Mouse (Mus musculus) cortical plate, adult 2 months (tissue): ENCODE results near the gene Dlg2. TPM values are rescaled to one million over a fixed set of nuclear protein-coding genes. Genes with fewer than 3 reads are reported as not detected.

Experiments used
- H3K27ac ChIP-seq: fragments of 200-500 bp; 2 replicates; pipeline ENCODE4 v1.5.1; 2012; ENCODE audit warnings: low read length, control low read depth, inconsistent platforms; ENCODE audit not compliant: insufficient read depth
- H3K4me1 ChIP-seq: fragments of 200-500 bp; 2 replicates; pipeline ENCODE4 v1.6.1; 2011; ENCODE audit warnings: low read length; ENCODE audit not compliant: control insufficient read depth, insufficient read depth
- H3K4me3 ChIP-seq: fragments of 200-500 bp; 2 replicates; pipeline ENCODE4 v1.5.1; 2011; ENCODE audit warnings: mild to moderate bottlenecking, low read length, control low read depth; ENCODE audit not compliant: insufficient read depth
- CTCF ChIP-seq: fragments of 200-500 bp; IDR thresholded peaks from 2 replicates; pipeline ENCODE4 v1.5.1; 2011; ENCODE audit warnings: mild to moderate bottlenecking, control low read depth, low read length; ENCODE audit not compliant: insufficient read depth; ENCODE audit errors: extremely low read depth
- POLR2A ChIP-seq: fragments of 200-500 bp; IDR thresholded peaks from 2 replicates; pipeline ENCODE4 v1.6.1; 2011; ENCODE audit warnings: mild to moderate bottlenecking, low read length, control low read depth; ENCODE audit not compliant: insufficient read depth; ENCODE audit errors: extremely low read depth
- polyA plus RNA-seq: library from polyadenylated mRNA; depleted of rRNA; stranded (reverse); fragments of >200 nt; gene quantifications from 2 replicates; pipeline ENCODE4 v1.2.3, GENCODE M21; 2012

Gene Dlg2
- polyA plus RNA-seq, 1 experiment = 139 TPM

DNA sequence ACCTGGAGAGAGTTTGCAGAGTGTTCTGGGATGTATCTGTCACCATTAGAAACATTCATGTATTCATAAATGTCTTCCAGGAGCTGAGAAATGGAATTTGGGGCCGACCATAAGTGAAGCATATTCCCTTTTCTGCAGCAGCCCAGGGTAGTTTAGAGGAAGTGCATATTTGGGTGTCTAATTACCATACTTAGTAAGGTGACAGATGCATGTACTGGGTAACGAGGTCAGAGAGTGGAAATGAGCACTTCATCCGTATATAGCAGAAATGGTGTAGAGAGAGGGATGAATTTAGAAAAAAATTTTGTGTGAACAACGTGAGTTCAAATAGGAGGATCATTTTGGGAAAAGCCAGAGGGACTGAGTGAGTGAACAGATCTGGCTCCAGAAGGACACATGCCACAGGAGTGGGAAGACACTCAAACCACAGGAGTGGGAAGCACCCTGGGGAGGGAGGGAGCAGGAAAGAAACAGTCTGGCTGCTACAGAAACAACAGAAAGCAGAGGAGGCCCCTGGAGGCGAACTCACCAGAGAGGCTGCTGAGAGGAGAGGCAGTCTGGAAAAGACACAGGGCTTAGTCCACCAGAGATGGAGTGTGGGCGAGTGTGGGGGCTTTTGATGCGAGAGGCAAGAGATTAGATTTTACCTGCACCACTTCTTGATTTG is 742.0 kb downstream of the Dlg2 start:
- Histone ChIP-seq H3K4me1 (peaks cover 6% of the 10 kb centered on the region), H3K27ac (no peak overlapping the region), H3K4me3 (no peak overlapping the region)
- TF ChIP-seq POLR2A = no peak
- no peak for TF ChIP-seq CTCF

GRCm38 (mm10) chr7:91226442-91226841 is 750.0 kb downstream of the Dlg2 start:
- no peaks in the 10 kb centered on the region for H3K4me1 ChIP-seq
- H3K4me3 ChIP-seq = no peak overlapping the region
- H3K27ac ChIP-seq = no peak overlapping the region
- TF ChIP-seq CTCF (peak; percentile 64), POLR2A (no peak)

DNA sequence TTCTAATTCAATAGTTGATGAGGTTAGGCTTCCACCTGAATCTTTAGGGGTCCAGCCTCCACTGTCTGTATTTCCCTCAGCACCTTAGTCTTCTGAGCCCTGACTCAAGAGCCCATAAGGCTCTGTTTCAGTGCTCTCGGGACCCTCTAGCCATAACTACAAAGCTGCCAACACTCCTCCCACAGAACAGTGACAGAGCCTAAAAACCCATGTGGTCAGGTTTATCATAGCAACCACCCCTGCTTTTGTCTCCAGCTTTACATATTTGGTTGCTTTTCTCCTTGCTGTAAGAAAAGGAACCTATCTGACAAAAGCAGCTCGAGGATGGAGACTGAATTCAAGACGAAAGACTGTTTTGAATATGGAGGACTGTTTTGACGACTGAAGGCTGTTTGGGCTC is 765.2 kb downstream of the Dlg2 start:
- Histone ChIP-seq H3K4me3 (no peak overlapping the region), H3K27ac (peak overlapping the region; percentile 74), H3K4me1 (peaks cover 2% of the 10 kb centered on the region; the same call in 1 of the 2 replicates)
- TF ChIP-seq CTCF (no peak), POLR2A (no peak)

DNA sequence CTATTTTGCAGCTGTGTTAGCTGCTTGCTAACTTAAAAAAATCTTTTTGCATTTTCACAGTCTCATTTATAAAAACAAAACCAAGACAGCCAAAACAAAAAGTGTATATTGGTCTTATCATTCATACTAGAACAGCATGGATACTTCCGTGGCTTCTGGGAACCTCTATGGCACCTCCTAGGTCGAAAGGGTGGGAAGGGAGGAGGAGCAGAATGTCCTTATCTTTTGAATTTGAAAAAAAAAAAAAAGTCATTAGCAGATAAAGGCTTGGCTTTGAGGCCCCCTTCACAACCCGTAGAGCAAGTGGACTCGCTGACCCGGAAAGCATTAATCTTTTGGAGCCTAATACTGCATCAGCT is 785.2 kb downstream of the Dlg2 start:
- TF ChIP-seq POLR2A (no peak), CTCF (no peak)
- Histone ChIP-seq H3K4me1 (peaks cover 3% of the 10 kb centered on the region; the same call in 1 of the 2 replicates), H3K4me3 (peak overlapping the region; percentile 48), H3K27ac (no peak overlapping the region)

DNA sequence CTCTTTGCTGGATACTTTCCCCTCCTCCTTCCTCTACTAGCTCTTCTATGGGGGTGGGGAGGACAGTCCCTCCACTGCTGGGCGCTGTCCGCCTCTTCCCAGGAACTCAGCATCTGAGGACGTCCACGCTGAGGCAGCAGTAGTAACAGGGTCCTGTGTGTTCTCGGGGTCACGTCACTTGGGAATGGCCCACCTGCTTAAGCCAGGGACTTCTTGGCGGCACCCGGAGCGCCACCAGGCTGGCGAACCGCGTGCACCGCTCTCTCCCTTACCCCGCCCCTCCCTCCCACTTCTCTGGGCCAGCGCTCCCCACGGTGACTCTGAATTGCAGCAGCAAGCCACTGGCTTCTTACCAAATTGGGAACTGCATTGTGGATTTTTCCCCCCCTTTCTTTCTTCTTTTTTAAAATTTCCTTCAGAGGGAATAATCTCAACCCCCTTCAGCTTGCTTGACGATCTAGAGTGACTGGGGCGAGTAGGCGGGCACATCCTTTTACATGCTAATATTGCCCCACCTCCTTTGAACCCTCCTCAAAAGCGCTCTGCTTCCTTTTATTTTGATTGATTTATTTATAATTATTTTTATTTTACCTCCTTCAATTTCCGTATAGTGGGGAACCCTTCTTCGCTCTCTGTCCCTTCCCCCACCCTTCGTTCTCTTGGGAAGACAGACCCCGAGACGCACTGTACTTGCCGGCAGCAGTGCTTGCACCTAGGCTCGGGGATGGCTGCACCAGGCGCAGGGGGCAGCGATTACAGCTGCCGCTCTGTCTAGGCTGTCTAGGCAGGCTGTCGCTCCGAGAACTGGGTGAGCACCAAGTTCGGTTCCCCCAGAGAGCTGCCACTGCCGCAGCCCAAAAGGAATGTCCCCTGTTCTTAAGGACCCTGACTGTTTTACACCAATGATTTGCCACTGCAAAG is 785.8 kb downstream of the Dlg2 start:
- H3K27ac ChIP-seq = peak overlapping the region; percentile 68; the same call in 1 of the 2 replicates
- TF ChIP-seq POLR2A (peak; percentile 12; the same call in 1 of the 2 replicates), CTCF (no peak)
- H3K4me1 ChIP-seq = peaks cover 3% of the 10 kb centered on the region; the same call in 1 of the 2 replicates
- peak overlapping the region; percentile 48 for H3K4me3 ChIP-seq

DNA sequence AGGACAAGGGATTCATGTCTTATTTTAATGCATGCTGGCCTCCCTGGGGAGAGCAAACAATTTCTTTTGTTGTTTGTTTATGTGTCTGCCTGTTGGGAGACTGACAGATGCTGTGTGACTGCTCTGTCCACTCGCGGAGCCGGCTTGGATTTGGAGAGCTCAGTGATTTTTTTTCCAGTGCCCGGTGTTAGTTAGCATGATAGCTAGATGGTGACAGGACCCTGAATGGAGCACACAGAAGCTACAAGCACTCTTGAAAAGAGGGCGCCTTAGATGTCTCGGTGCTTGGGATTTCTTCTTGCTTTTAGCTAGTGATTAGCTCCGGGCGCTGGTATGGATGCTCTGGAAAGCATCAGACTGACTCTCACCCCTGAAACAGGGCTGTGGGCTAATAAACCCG is 786.5 kb downstream of the Dlg2 start:
- no peak for TF ChIP-seq POLR2A
- no peak for TF ChIP-seq CTCF
- peak overlapping the region; percentile 48 for H3K4me3 ChIP-seq
- peaks cover 3% of the 10 kb centered on the region; the same call in 1 of the 2 replicates for H3K4me1 ChIP-seq
- H3K27ac ChIP-seq = peak overlapping the region; percentile 68; the same call in 1 of the 2 replicates

DNA sequence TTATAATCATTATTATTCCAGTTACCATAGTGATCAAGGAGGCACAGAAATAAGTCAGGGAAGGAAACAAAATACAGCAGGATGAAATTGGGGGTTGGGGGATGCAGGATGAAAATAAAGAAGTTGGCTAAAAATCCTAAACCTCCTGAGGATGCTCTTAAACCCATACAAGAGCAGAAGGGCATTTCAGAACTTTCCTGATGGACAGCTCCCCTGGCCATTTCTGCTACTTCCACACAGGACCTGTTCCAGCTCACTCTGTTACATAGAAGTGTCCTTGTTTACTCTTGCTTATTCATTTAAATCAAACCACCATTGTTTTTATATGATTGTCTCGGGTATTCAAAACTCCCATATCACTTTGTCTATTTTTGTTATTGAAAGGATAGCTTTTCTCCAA is 791.3 kb downstream of the Dlg2 start:
- H3K4me1 ChIP-seq = no peaks in the 10 kb centered on the region; the same call in 1 of the 2 replicates
- H3K4me3 ChIP-seq = no peak overlapping the region
- TF ChIP-seq CTCF (no peak), POLR2A (no peak)
- H3K27ac ChIP-seq = no peak overlapping the region

DNA sequence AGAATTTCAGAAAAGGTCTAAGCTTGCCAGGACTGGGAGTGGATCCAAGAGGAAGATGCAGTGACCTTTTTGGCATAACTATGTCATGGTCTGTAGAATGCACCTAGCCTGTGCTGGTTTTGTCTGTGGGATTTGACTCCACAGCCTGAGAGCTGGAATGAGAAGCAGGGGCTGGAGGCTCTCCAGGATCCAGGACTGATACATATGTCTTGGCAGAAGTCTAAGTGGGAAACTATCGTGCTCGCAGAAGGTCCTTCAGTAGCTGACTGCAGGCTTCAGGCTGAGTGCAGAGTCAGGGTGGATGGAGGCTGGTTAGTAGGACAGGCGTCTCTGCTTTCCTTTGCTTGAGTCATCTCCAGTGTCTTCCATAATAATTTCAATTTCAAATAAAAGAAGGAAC is 807.7 kb downstream of the Dlg2 start:
- Histone ChIP-seq H3K4me3 (no peak overlapping the region), H3K4me1 (peaks cover 3% of the 10 kb centered on the region), H3K27ac (no peak overlapping the region)
- TF ChIP-seq CTCF (no peak), POLR2A (no peak)

DNA sequence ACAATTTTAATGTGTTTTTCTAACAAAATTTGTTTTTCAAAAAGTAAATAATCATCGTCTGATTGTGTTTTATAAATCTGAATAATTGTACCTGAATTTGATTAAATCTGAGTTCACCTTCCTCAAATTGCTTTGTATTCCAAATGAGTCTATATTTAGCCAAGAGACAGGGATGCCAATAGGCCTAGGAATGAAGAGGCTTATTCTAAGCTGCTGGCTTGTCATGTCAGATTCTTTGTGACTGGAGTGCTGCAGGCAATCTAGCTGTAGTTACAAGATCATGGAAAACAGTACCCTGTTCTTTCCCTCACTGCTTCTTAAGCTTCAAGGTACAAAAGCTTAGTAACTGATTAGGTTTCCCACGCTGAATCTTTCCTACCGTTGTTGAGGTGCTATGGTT is 811.9 kb downstream of the Dlg2 start:
- no peak overlapping the region for H3K4me3 ChIP-seq
- H3K27ac ChIP-seq = no peak overlapping the region
- H3K4me1 ChIP-seq = peaks cover 1% of the 10 kb centered on the region
- no peak for TF ChIP-seq POLR2A
- TF ChIP-seq CTCF = no peak

- TF ChIP-seq POLR2A = no peak
- TF ChIP-seq CTCF = no peak
- no peak overlapping the region for H3K4me3 ChIP-seq
- no peaks in the 10 kb centered on the region for H3K4me1 ChIP-seq
- H3K27ac ChIP-seq = no peak overlapping the region
These were observed 819.7 kb downstream of the Dlg2 start for GRCm38 (mm10) chr7:91296127-91296526.
